Mouse (Mus musculus) adrenal gland, adult 18-20 months (tissue): ENCODE measurements around the gene Gpc6. TPM values are rescaled to one million over a fixed set of nuclear protein-coding genes. Genes with fewer than 3 reads are reported as not detected.

ENCODE experiments used
- DNase-seq, 2 experiments: peaks; one replicate each; pipeline ENCODE4 v3.0.0; 2021 to 2022; ENCODE audit warnings: low spot score in 2 of 2
- total RNA-seq, 2 experiments: library from RNA; stranded (reverse); gene quantifications; 1 replicate in 1 of 2; 2 replicates in 1 of 2; pipeline ENCODE4 v1.2.3; 2021

The Gpc6 gene
- total RNA-seq, 2 experiments from 2014 or later: 9.2 to 9.8 TPM

DNA sequence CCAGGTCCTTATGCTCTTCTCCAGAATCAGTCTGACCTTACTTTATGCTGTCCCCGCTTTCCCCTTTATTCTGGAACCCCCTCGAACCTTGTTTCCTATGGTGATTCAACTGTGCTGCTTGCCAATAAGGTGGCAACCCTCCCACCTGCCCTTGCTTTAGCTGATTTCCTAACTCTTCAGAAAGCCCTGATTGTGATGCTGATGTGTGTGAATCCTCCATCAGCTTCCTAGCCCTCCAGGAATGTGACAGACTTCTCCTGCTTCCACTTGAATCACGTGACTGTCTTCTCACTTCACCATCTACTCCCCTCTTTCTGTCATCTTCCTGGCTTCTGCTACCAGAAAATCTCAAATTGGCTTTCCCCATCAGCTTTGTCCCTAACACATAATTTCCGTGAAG is 305.4 kb downstream of the Gpc6 start:
- no peak for DNase-seq

- no peak for DNase-seq
Observed at GRCm38 (mm10) chr14:117238226-117238625, 313.1 kb downstream of the Gpc6 start.

- no peak for DNase-seq
Observed at GRCm38 (mm10) chr14:117239694-117240427, 314.7 kb downstream of the Gpc6 start.

- no peak for DNase-seq
Observed at GRCm38 (mm10) chr14:117245631-117246030, 320.5 kb downstream of the Gpc6 start.

GRCm38 (mm10) chr14:117256192-117256591 is 331.1 kb downstream of the Gpc6 start:
- DNase-seq: no peak

DNA sequence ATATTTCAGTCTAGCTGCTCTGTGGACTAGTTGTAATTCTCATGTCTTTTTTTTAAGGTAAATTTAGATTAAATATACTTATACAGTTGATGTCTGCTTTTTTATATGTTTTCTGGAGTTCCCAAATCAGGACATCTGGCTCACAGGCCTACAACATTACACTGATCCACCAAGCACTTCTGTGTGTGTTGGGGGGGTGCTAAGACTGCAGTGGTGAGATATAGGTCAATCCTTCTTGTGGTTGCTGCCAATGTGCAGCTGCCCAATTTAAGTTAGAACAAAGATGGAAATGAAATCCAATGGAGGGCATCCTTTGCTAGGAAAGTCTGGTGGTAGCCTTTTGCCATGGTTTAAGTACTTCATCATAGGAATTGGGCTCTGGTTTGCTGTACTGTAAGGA is 340.5 kb downstream of the Gpc6 start:
- no peak for DNase-seq

DNA sequence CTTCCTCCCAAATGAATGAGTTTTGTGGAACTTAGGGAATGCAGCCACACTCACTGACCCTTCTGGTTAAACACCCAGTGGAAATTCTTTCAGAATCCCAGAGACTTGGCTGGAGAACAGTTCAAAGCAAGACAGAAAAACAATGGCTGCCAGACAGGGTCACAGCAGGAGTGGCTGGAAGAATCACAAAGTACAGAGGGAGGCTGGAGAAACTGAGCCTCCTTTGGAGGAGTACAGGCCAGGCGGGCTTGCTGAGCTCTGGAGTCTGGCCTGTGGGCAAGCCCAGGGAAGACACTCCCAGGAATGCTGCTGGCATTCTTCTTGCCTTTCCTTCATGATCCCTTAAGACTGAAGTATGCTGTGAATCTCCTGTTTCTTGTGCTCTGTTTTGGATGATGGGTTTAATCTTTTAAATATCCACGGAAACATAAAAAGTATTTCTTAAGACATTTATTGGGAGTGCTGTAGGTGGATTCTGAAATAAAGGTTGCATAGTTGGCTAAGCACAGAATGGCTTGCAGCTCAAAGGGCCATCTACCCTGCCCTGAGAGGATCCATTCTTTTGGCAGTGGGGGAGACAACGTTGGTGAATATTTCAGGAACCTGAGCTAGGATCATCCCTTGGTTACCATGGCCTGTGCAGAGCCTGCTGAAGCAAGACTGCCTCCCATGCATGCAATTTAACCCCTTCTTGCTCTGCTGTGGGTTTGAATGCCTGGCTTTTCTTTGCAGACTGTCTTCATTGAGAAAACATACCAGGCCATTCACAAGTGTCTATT is 342.9 kb downstream of the Gpc6 start:
- DNase-seq: no peak

- no peak for DNase-seq
Observed at GRCm38 (mm10) chr14:117283631-117284030, 358.5 kb downstream of the Gpc6 start.

DNA sequence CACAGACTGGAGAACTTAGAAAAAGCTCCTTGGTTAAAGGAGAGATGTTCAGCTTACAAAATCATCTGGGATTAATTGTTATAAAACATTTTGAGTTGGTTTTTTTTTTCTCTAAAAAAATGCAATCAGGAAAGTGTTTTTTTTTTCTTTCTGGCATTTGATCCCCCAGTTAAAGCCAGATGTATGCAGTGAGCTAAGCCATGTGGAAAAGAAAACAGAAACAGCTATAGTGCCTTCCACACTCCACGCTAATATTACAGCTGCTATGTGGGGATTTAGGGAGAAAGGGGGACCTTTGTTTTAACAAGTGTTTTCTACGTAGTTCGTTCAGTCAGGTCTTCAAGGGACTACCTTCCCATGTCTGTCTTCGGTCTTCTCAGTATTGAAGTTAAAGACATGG is 368.6 kb downstream of the Gpc6 start:
- no peak for DNase-seq

DNA sequence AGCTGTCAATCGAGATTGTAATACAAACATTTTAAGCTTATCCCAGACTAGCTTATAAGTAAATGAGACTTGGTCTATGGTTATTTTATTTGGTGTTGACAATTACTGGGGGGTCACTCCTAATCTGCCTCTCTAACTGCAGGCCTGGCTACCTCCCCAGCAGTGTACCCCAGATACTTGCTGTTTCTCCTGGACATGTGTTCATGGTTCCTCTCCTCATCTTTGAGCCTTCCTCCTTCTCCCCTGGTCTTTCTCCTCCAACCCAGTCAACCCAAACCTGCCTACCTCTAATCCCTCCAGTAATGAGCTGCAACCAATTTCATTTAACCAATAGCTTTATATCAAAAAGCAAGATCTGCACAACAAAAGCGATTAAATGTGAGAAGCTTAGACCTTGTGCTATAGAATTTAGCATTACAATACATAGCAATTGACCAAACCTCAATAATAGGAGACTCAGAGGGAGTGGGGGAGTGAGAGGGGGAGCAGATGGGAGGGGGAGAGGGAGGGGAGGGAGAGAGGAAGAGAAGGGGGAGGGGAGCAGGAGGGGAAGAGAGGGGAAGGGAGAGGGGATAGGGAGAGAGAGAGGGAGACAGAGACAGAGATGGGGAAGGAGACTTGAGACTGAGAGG is 371.2 kb downstream of the Gpc6 start:
- DNase-seq: no peak

DNA sequence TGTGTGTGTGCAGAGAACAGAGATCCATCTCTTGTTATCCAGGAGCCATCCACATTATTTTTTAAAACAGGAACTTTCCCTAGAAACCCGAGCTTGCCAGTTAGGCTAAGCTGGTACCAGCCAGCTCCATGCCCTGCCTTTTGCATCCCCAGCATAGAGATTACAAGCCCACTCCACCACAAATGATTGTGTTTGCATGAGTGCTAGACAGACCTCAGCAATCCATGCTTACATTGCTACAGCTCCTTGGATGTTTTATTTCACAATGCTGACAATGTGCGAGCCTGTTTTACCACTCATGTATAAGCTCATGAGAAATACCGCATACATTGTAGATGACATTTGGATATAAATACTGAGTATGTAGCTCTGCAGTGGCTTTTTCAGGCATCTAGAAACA is 375.9 kb downstream of the Gpc6 start:
- DNase-seq: no peak

DNA sequence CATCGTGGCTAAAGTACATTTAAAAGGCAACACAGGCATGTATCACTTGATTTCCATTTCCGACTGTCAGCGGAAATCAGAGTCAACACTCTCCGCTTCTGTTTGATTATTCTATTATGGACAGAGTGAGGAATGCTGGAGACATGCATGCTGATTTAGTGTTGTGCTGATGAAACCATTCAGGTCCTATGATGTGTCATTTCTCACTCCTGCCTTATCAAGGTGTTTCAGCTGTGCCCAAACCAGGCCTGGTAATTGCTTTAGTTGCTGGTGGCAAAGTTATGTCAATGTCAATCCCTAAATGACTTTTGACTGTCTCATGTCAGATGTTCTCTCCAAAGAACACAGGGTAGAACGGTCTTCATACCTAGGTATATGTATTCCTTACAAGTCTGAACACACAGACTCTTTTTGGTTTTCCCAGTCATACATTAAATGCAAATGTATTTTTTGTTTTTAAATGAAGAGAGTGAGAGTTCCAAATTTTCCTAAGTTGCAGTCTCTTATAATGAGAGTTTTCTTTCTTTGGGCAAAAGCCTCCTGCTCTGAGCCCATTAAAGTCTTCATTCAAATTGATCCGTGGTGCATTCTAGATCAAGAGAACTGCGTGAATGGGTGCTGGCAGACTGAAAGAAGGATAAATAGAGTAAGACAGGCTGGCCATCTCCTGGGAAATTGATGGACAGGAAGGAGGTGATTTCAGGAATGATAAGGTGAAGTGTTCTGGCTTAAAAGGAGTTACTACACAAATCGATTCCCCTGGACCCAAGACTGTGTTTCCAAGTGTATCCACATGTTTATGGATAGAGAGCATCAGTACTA is 379.0 kb downstream of the Gpc6 start:
- DNase-seq: no peak

DNA sequence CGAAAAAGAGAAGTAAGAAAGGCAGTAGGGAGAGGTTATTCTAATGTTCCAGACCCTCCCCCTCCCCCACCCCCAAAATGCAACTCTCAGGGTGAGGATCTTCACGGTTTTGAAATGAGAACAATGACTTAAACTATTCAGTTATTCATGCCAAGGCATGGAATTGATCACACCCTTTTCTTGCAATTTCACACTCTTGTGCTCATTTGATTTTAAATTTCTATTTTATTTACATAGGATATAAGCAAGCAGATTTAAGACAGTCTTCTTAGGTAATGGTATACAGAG is 379.6 kb downstream of the Gpc6 start:
- DNase-seq: no peak

DNA sequence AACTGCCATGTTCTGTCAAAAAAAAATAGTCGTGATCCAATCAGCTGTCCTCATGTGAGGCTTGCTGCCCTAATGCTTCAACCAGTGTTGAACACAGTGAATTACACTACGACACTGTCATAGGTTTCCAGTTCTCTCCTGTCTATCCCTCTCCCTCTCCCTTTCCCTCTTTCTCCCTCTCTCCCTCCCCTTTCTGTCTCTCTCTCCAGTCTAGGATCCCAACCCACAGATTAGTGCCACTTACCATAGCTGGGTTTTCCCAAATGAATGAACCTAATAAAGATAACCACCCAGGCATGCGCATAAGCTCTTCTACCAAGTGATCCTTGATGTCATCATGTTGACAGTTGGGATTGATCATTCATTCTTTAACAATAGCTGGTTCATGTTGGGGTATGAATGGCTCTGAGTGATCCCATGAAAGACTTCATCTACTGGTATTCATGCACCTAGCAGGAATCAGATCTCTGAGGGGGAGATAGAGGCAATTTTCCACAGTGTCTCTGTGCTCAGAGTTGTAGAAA is 384.9 kb downstream of the Gpc6 start:
- DNase-seq: no peak

DNA sequence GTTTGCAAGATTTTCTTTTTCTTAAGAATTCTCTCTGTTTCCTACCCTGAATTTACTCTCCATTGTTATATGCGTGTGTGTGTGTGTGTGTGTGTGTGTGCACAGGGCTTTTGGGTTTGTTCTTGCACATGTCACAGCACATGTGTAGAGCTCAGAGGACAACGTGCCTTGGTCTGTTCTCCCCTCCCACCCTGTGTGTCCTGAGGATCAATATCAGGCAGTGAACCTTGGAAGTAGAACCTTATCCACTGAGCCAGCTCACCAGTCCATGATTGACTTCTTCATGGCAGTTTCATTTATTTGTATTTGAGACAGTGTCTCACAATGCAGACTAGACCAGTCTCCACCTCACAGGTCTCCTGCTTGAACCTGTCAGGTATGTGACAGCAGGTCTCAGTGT is 399.1 kb downstream of the Gpc6 start:
- no peak for DNase-seq

- DNase-seq: no peak
Observed at GRCm38 (mm10) chr14:117332256-117332655, 407.1 kb downstream of the Gpc6 start.

- DNase-seq: no peak
Observed at GRCm38 (mm10) chr14:117337271-117337670, 412.2 kb downstream of the Gpc6 start.

- no peak for DNase-seq
Observed at GRCm38 (mm10) chr14:117340549-117340948, 415.4 kb downstream of the Gpc6 start.

DNA sequence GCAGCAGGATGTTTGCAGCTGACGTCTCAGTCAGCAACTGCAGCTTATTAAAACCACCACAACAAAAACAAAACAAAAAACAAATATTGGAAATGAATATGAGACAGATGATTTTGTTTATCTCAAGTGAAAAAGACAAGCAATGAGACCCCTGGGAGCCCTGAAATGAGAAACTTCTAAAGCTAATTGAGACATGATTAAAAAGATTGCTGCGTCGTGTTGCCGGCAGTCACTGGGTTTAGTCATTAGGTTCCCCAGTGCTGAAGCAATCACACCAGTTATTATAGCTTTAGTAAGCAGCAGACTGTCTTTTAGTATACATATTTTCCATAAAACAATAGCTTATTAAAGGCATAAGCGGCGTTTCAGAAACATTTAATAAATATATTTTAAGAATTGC is 419.4 kb downstream of the Gpc6 start:
- DNase-seq: no peak

GRCm38 (mm10) chr14:117346372-117346885 is 421.3 kb downstream of the Gpc6 start:
- no peak for DNase-seq

DNA sequence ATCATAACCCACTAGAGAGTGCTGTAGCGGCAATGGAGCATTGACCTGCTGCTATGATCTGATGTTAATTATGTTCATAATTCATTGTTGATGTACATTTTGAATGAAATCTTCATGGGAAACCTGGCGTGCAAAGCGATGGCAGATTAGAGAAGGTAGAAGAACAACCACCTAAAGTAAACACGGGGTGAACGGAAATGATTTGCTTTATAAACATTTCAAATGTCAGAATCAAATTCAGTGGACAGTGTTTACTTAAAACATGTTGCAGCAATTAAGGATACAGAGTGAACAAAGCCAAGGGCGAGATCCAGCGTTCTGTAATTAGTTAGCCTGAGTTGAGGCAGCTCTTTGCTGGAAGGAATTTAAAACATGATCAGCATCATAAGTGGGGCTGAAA is 426.2 kb downstream of the Gpc6 start:
- no peak for DNase-seq
